14 mouse cellular contexts compared by ENCODE assay signal in genomic region chr6:40607431-40607830, GRCm38 (mm10). TPM values are rescaled to one million over a fixed set of nuclear protein-coding genes. Genes with fewer than 3 reads are reported as not detected.
DNase-seq lines count a peak whose midpoint lies in the region; ATAC-seq lines count a peak whose summit lies in the region.
"Had no signal": no experiment of that assay in that cellular context is flagged by ENCODE, and none has a peak within 500 bp of the region (broad histone marks: within the 10 kb centered on the region; RNA-seq: fewer than 3 reads in every experiment).

No protein-coding gene starts in this region.

- no peak overlapping the region for H3K4me3 ChIP-seq in forebrain, embryonic 14.5 days (ENCODE audit: low read depth, low read length)
- H3K4me3 ChIP-seq in forebrain, embryonic 16.5 days (replicated peaks; ENCODE audit: low read length) = no peak overlapping the region
- H3K4me3 ChIP-seq: embryonic facial prominence, embryonic 10.5 days; neural tube, embryonic 12.5 days had no signal

- ATAC-seq in forebrain, embryonic 14.5 days = no peak
- ATAC-seq in forebrain, embryonic 16.5 days = no peak
- ATAC-seq in megakaryocyte progenitor cell, adult 5-6 weeks (replicated peaks; ENCODE audit: poor library complexity) = no peak

- H3K4me2 ChIP-seq in forebrain, embryonic 14.5 days (ENCODE audit: low read length) = no peak overlapping the region
- no peak overlapping the region for H3K4me2 ChIP-seq in forebrain, embryonic 16.5 days (ENCODE audit: low read length)
- H3K4me2 ChIP-seq: hindbrain, embryonic 14.5 days; neural tube, embryonic 12.5 days had no signal

- DNase-seq in forebrain, embryonic 14.5 days (ENCODE audit: low spot score) = peak; percentile 59
- peak; percentile 22 for DNase-seq in cerebellum, adult 8-10 months
- peak; percentile 53 to 71 for DNase-seq in layer of hippocampus, adult 8-10 months (ENCODE audit: low spot score in 2 of 2)
- peak; percentile 66 to 71 for DNase-seq in right cerebral cortex, postnatal 10 days (ENCODE audit: low spot score in 2 of 2)
- no peak for DNase-seq in yolk sac, embryonic 10.5 days (ENCODE audit: low spot score)
- no peak for DNase-seq in ovary, postnatal 36 days (ENCODE audit: low spot score)
- DNase-seq: gastrocnemius, postnatal 10 days had no signal

- no peak overlapping the region for H3K27ac ChIP-seq in forebrain, embryonic 14.5 days (ENCODE audit: low read depth, low read length)
- no peak overlapping the region for H3K27ac ChIP-seq in forebrain, embryonic 16.5 days (ENCODE audit: low read length)
- H3K27ac ChIP-seq: embryonic facial prominence, embryonic 10.5 days; hindbrain, embryonic 14.5 days; neural tube, embryonic 12.5 days had no signal

- no peaks in the 10 kb centered on the region for H3K9me3 ChIP-seq in forebrain, embryonic 14.5 days (replicated peaks; ENCODE audit: control insufficient read depth, low read length)
- H3K9me3 ChIP-seq in forebrain, embryonic 16.5 days (ENCODE audit: control insufficient read depth, low read length) = no peaks in the 10 kb centered on the region
- H3K9me3 ChIP-seq: embryonic facial prominence, embryonic 10.5 days; neural tube, embryonic 12.5 days had no signal

- no peak overlapping the region for H3K9ac ChIP-seq in forebrain, embryonic 14.5 days (ENCODE audit: low read length)
- H3K9ac ChIP-seq in forebrain, embryonic 16.5 days (replicated peaks; ENCODE audit: low read depth, low read length) = no peak overlapping the region
- H3K9ac ChIP-seq: hindbrain, embryonic 14.5 days; neural tube, embryonic 12.5 days had no signal

- H3K27me3 ChIP-seq in forebrain, embryonic 14.5 days (replicated peaks; ENCODE audit: control insufficient read depth, insufficient read depth, low read length) = no peaks in the 10 kb centered on the region
- H3K27me3 ChIP-seq in forebrain, embryonic 16.5 days (replicated peaks; ENCODE audit: control insufficient read depth, insufficient read depth, low read length) = no peaks in the 10 kb centered on the region
- H3K27me3 ChIP-seq: neural tube, embryonic 12.5 days had no signal

- H3K36me3 ChIP-seq in forebrain, embryonic 14.5 days (ENCODE audit: control insufficient read depth, insufficient read depth, low read length) = no peaks in the 10 kb centered on the region
- H3K36me3 ChIP-seq in forebrain, embryonic 16.5 days (ENCODE audit: control insufficient read depth, insufficient read depth) = no peaks in the 10 kb centered on the region
- H3K36me3 ChIP-seq: embryonic facial prominence, embryonic 10.5 days; neural tube, embryonic 12.5 days had no signal

- no peaks in the 10 kb centered on the region for H3K4me1 ChIP-seq in forebrain, embryonic 14.5 days (ENCODE audit: control insufficient read depth, insufficient read depth, low read length)
- no peaks in the 10 kb centered on the region for H3K4me1 ChIP-seq in forebrain, embryonic 16.5 days (replicated peaks; ENCODE audit: control insufficient read depth, insufficient read depth, low read length)
- H3K4me1 ChIP-seq: embryonic facial prominence, embryonic 10.5 days; neural tube, embryonic 12.5 days had no signal

RNA-seq across cellular contexts. Expression of gene Tas2r138, which starts 5.7 kb away (rescaled TPM):
- not detected in 2 replicates for polyA plus RNA-seq in forebrain, embryonic 14.5 days (2014; fragmentation: Nextera tagmentation; extraction: Ambion mirVana)
- polyA plus RNA-seq in forebrain, embryonic 16.5 days (2015; fragmentation: Nextera tagmentation; extraction: Ambion mirVana) = not detected in 2 replicates
- total RNA-seq in layer of hippocampus, adult 8-10 months (2022) = not detected
- not detected in 2 replicates for total RNA-seq in megakaryocyte progenitor cell, adult 5-6 weeks (2015)
- not detected in 2 replicates for total RNA-seq in megakaryocyte progenitor cell, adult 5-6 weeks (2017)
- total RNA-seq: gastrocnemius, postnatal 10 days; layer of hippocampus, postnatal 14 days had no signal
- polyA plus RNA-seq: embryonic facial prominence, embryonic 10.5 days; hindbrain, embryonic 14.5 days; lung, embryonic 16.5 days; neural tube, embryonic 12.5 days had no signal

RNA-seq across cellular contexts. Expression of gene Mgam, which starts 21.2 kb away (rescaled TPM):
- 0.17 TPM in 1 of 2 replicates, not detected in the other for polyA plus RNA-seq in forebrain, embryonic 14.5 days (2014; fragmentation: Nextera tagmentation; extraction: Ambion mirVana)
- polyA plus RNA-seq in forebrain, embryonic 16.5 days (2015; fragmentation: Nextera tagmentation; extraction: Ambion mirVana) = 0.05 TPM in 1 of 2 replicates, not detected in the other
- not detected for total RNA-seq in layer of hippocampus, adult 8-10 months (2022)
- total RNA-seq in megakaryocyte progenitor cell, adult 5-6 weeks (2015) = 35.6 and 43.9 TPM in 2 replicates
- 55.5 and 85.3 TPM in 2 replicates for total RNA-seq in megakaryocyte progenitor cell, adult 5-6 weeks (2017)

RNA-seq across cellular contexts. Expression of gene Clec5a, which starts 21.8 kb away (rescaled TPM):
- polyA plus RNA-seq in forebrain, embryonic 14.5 days (2014; fragmentation: Nextera tagmentation; extraction: Ambion mirVana) = 0.66 and 0.84 TPM in 2 replicates
- polyA plus RNA-seq in forebrain, embryonic 16.5 days (2015; fragmentation: Nextera tagmentation; extraction: Ambion mirVana) = 0.41 and 0.65 TPM in 2 replicates
- 1 to 10 TPM in 3 of 4 experiments, under 1 TPM in 1; 0.75 to 7.2 (median 4.1) TPM for total RNA-seq in layer of hippocampus, adult 8-10 months (2022)
- 90.9 and 108 TPM in 2 replicates for total RNA-seq in megakaryocyte progenitor cell, adult 5-6 weeks (2015)
- total RNA-seq in megakaryocyte progenitor cell, adult 5-6 weeks (2017) = 113 and 138 TPM in 2 replicates

RNA-seq across cellular contexts. Expression of gene Olfr460, which starts 38.1 kb away (rescaled TPM):
- polyA plus RNA-seq in forebrain, embryonic 14.5 days (2014; fragmentation: Nextera tagmentation; extraction: Ambion mirVana) = 0.12 TPM in 1 of 2 replicates, not detected in the other
- not detected in 2 replicates for polyA plus RNA-seq in forebrain, embryonic 16.5 days (2015; fragmentation: Nextera tagmentation; extraction: Ambion mirVana)
- total RNA-seq in layer of hippocampus, adult 8-10 months (2022) = not detected
- total RNA-seq in megakaryocyte progenitor cell, adult 5-6 weeks (2015) = not detected in 2 replicates
- not detected in 2 replicates for total RNA-seq in megakaryocyte progenitor cell, adult 5-6 weeks (2017)
- total RNA-seq: gastrocnemius, postnatal 10 days; layer of hippocampus, postnatal 14 days had no signal
- polyA plus RNA-seq: embryonic facial prominence, embryonic 10.5 days; hindbrain, embryonic 14.5 days; lung, embryonic 16.5 days; neural tube, embryonic 12.5 days had no signal

RNA-seq across cellular contexts. Expression of gene Olfr461, which starts 52.6 kb away (rescaled TPM):
- polyA plus RNA-seq in forebrain, embryonic 14.5 days (2014; fragmentation: Nextera tagmentation; extraction: Ambion mirVana) = not detected in 2 replicates
- 0.08 and 0.17 TPM in 2 replicates for polyA plus RNA-seq in forebrain, embryonic 16.5 days (2015; fragmentation: Nextera tagmentation; extraction: Ambion mirVana)
- total RNA-seq in layer of hippocampus, adult 8-10 months (2022) = not detected
- not detected in 2 replicates for total RNA-seq in megakaryocyte progenitor cell, adult 5-6 weeks (2015)
- not detected in 2 replicates for total RNA-seq in megakaryocyte progenitor cell, adult 5-6 weeks (2017)
- total RNA-seq: gastrocnemius, postnatal 10 days; layer of hippocampus, postnatal 14 days had no signal
- polyA plus RNA-seq: lung, embryonic 16.5 days; neural tube, embryonic 12.5 days had no signal

Comparison
In these comparisons a context has a peak if more than half of its experiments do, and no peak if none do; other contexts are left out.
1. DNase-seq: peak in forebrain, embryonic 14.5 days (single experiment), cerebellum, adult 8-10 months (single experiment), layer of hippocampus, adult 8-10 months (2 of 2) and right cerebral cortex, postnatal 10 days (2 of 2); none in yolk sac, embryonic 10.5 days (single experiment) and ovary, postnatal 36 days (single experiment).
2. RNA of gene Mgam, which starts 21.2 kb away (total RNA-seq): 35.6 to 85.3 TPM in megakaryocyte progenitor cell, adult 5-6 weeks; not detected in layer of hippocampus, adult 8-10 months; every median in the first group is over 10 times any median in the second.
3. RNA of gene Clec5a, which starts 21.8 kb away (total RNA-seq): 90.9 to 138 TPM in megakaryocyte progenitor cell, adult 5-6 weeks; 0.75 to 7.2 TPM in layer of hippocampus, adult 8-10 months; every median in the first group is over 10 times any median in the second.